In genomic region chr5:111574219-111574840, GRCm38 (mm10) we compare ENCODE assay signal across 12 mouse cellular contexts.
A peak's percentile ranks its signal among the peaks of the same experiment; 100 is the strongest.
DNase-seq lines count a peak whose midpoint lies in the region; ATAC-seq and TF ChIP-seq lines count a peak whose summit lies in the region.
"Had no signal": no experiment of that assay in that cellular context is flagged by ENCODE, and none has a peak within 500 bp of the region (broad histone marks: within the 10 kb centered on the region; RNA-seq: fewer than 3 reads in every experiment).

No protein-coding gene starts in this region.

- H3K27me3 ChIP-seq in forebrain, embryonic 15.5 days = no peaks in the 10 kb centered on the region
- no peaks in the 10 kb centered on the region for H3K27me3 ChIP-seq in forebrain, embryonic 16.5 days (replicated peaks; ENCODE audit: control insufficient read depth, insufficient read depth, low read length)
- no peaks in the 10 kb centered on the region for H3K27me3 ChIP-seq in intestine, embryonic 16.5 days (replicated peaks; ENCODE audit: control insufficient read depth, insufficient read depth, low read length)

- peaks cover 53% of the 10 kb centered on the region for H3K4me1 ChIP-seq in forebrain, embryonic 15.5 days
- peaks cover 41% of the 10 kb centered on the region for H3K4me1 ChIP-seq in forebrain, embryonic 16.5 days (replicated peaks; ENCODE audit: control insufficient read depth, insufficient read depth, low read length)
- H3K4me1 ChIP-seq in intestine, embryonic 16.5 days (ENCODE audit: control insufficient read depth, insufficient read depth, low read length) = peaks cover 66% of the 10 kb centered on the region

- H3K9ac ChIP-seq in forebrain, embryonic 15.5 days (replicated peaks) = no peak overlapping the region
- H3K9ac ChIP-seq in forebrain, embryonic 16.5 days (replicated peaks; ENCODE audit: low read depth, low read length) = no peak overlapping the region
- no peak overlapping the region for H3K9ac ChIP-seq in intestine, embryonic 16.5 days (ENCODE audit: low read depth, low read length)

- no peaks in the 10 kb centered on the region for H3K36me3 ChIP-seq in forebrain, embryonic 15.5 days
- no peaks in the 10 kb centered on the region for H3K36me3 ChIP-seq in forebrain, embryonic 16.5 days (ENCODE audit: control insufficient read depth, insufficient read depth)
- H3K36me3 ChIP-seq in intestine, embryonic 16.5 days (ENCODE audit: control insufficient read depth, insufficient read depth, low read length) = no peaks in the 10 kb centered on the region

- intact Hi-C loops in left cerebral cortex, postnatal 14 days (cut with DNase I) = no loop called here
- intact Hi-C loops in left cerebral cortex, postnatal 4 days (cut with DNase I) = loop anchor here (5.0 to 10.0 kb wide), 2 partner anchors 147 to 370 kb away; no protein-coding TSS in a partner anchor

- no peak for TF ChIP-seq POLR2A in brain, embryonic 14.5 days (IDR thresholded peaks at IDR 0.05; ENCODE audit: borderline replicate concordance, extremely low read depth, insufficient read depth, insufficient read length, poor library complexity, severe bottlenecking)

- peak overlapping the region; percentile 41; the same call in 1 of the 2 replicates for H3K27ac ChIP-seq in forebrain, embryonic 15.5 days (replicated peaks)
- no peak overlapping the region for H3K27ac ChIP-seq in forebrain, embryonic 16.5 days (ENCODE audit: low read length)
- H3K27ac ChIP-seq in intestine, embryonic 16.5 days (ENCODE audit: low read length) = peak overlapping the region; percentile 66

- WGBS in forebrain, embryonic 15.5 days = 33% methylated on average over 8 of the region's 8 CpGs
- 33% methylated on average over 8 of the region's 8 CpGs for WGBS in forebrain, embryonic 16.5 days
- 22% methylated on average over 8 of the region's 8 CpGs for WGBS in intestine, embryonic 16.5 days

- DNase-seq in left cerebral cortex, postnatal 14 days (ENCODE audit: low spot score in 2 of 2) = peak; percentile 32 to 44
- DNase-seq in left cerebral cortex, postnatal 4 days = no peak
- DNase-seq in brain, embryonic 14.5 days (ENCODE audit: low read depth) = peak; percentile 37
- DNase-seq: adrenal gland, adult 2 months; gastrocnemius, postnatal 25 days; kidney, postnatal 4 days had no signal

- H3K9me3 ChIP-seq in forebrain, embryonic 15.5 days = no peaks in the 10 kb centered on the region
- no peaks in the 10 kb centered on the region for H3K9me3 ChIP-seq in forebrain, embryonic 16.5 days (ENCODE audit: control insufficient read depth, low read length)
- H3K9me3 ChIP-seq in intestine, embryonic 16.5 days (ENCODE audit: control insufficient read depth, low read length) = no peaks in the 10 kb centered on the region
- H3K9me3 ChIP-seq: megakaryocyte, embryonic 14.5 days had no signal

- H3K4me3 ChIP-seq in forebrain, embryonic 15.5 days = no peak overlapping the region
- no peak overlapping the region for H3K4me3 ChIP-seq in forebrain, embryonic 16.5 days (replicated peaks; ENCODE audit: low read length)
- no peak overlapping the region for H3K4me3 ChIP-seq in intestine, embryonic 16.5 days (ENCODE audit: low read length)
- H3K4me3 ChIP-seq: megakaryocyte, embryonic 14.5 days had no signal

- H3K4me2 ChIP-seq in forebrain, embryonic 15.5 days (replicated peaks) = no peak overlapping the region
- H3K4me2 ChIP-seq in forebrain, embryonic 16.5 days (ENCODE audit: low read length) = no peak overlapping the region
- no peak overlapping the region for H3K4me2 ChIP-seq in intestine, embryonic 16.5 days (ENCODE audit: low read depth, low read length)

- no peak for ATAC-seq in forebrain, embryonic 15.5 days (replicated peaks)
- ATAC-seq in forebrain, embryonic 16.5 days = no peak; the same call in 1 of the 2 replicates
- 0 out of 2 replicates have a peak, but pooled peaks have one; percentile 24 for ATAC-seq in intestine, embryonic 16.5 days
- no peak for ATAC-seq in activated CD4-positive, CD25-positive, alpha-beta regulatory T cell, adult 4 months
- ATAC-seq in monocyte, adult 5-6 weeks (replicated peaks; ENCODE audit: insufficient number of reproducible peaks, low FRiP score, low TSS enrichment, poor library complexity, severe bottlenecking) = no peak

- no peak for TF ChIP-seq CTCF in brain, embryonic 14.5 days (IDR thresholded peaks at IDR 0.05; ENCODE audit: borderline replicate concordance, extremely low read depth, insufficient read depth, insufficient read length)
